Mouse (Mus musculus): ENCODE data around the gene Dglucy.

DNA sequence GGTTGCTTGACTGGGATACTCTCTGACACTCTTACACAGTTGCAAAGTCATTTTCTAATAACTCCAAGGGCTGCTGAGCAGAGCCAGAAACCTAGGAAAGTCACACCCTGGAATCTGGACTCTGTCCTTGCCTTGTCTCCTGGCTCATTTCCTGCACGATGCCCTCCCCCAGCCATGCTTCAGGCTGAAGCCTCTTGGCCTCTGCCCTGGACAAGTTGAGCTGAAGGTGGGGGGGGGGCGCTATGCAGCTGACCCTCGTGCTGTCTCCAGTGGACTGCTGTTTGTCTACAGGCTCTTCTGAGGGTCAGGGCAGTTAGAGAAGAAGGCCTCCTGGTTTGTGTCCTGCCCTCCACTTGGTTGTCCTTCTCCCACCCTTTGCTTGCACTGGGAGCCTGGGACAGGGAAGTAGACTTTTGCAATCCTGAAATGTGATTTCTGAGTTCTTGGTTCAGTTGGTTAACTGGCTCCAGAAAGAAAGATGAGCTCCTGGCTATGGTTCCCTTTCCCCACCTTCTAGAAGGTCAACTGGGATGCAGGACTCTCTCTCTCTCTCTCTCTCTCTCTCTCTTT is 11.2 kb downstream of the Dglucy start:
- TF ChIP-seq CTCF (IDR thresholded peaks at IDR 0.05; ENCODE audit: borderline replicate concordance, insufficient read depth, low read length) (no peak), POLR2A (IDR thresholded peaks at IDR 0.05; ENCODE audit: low read depth, low read length) (no peak)
